Mouse (Mus musculus) liver, embryonic 12.5 days (tissue): ENCODE measurements around the gene Id3. TPM values are rescaled to one million over a fixed set of nuclear protein-coding genes. Genes with fewer than 3 reads are reported as not detected.

Experiments used
- ATAC-seq: fragments of 200-750 bp; cut with Nextera tagmentation; 2 replicates; pipeline ENCODE4 v1.8.0; 2017; ENCODE audit warnings: moderate number of reproducible peaks, mild to moderate bottlenecking, moderate library complexity
- H3K27ac ChIP-seq: fragments of 300-500 bp; sonication (generic); 2 replicates; pipeline ENCODE4 v1.5.1; 2016; ENCODE audit warnings: mild to moderate bottlenecking
- H3K27me3 ChIP-seq: fragments of 300-500 bp; sonication (generic); replicated peaks from 2 replicates; pipeline ENCODE4 v1.6.1; 2016; ENCODE audit warnings: mild to moderate bottlenecking, moderate library complexity
- H3K36me3 ChIP-seq: fragments of 300-500 bp; sonication (generic); 2 replicates; pipeline ENCODE4 v1.6.1; 2016; ENCODE audit warnings: mild to moderate bottlenecking, moderate library complexity
- H3K4me1 ChIP-seq: fragments of 300-500 bp; sonication (generic); 2 replicates; pipeline ENCODE4 v1.6.1; 2016
- H3K4me2 ChIP-seq: fragments of 300-500 bp; sonication (generic); 2 replicates; pipeline ENCODE4 v1.6.1; 2016; ENCODE audit warnings: mild to moderate bottlenecking, moderate library complexity
- H3K4me3 ChIP-seq: fragments of 300-500 bp; sonication (generic); 2 replicates; pipeline ENCODE4 v1.5.1; 2016; ENCODE audit warnings: mild to moderate bottlenecking, moderate library complexity
- H3K9ac ChIP-seq: fragments of 300-500 bp; sonication (generic); 2 replicates; pipeline ENCODE4 v1.6.1; 2016; ENCODE audit warnings: mild to moderate bottlenecking, moderate library complexity
- H3K9me3 ChIP-seq: fragments of 300-500 bp; sonication (generic); replicated peaks from 2 replicates; pipeline ENCODE4 v1.6.1; 2016; ENCODE audit warnings: mild to moderate bottlenecking, moderate library complexity
- WGBS: fragments of 180-500 bp; shearing (Covaris S2); methylation state at CpG from one replicate; pipeline ENCODE4 v1.1.7; 2016; ENCODE audit not compliant: insufficient replicate concordance; 5-methylcytosine and 5-hydroxymethylcytosine counted together
- polyA plus RNA-seq: library from polyadenylated mRNA; unstranded; fragments of >200 nt; fragmentation: Nextera tagmentation; extraction: Ambion mirVana; gene quantifications from 2 replicates; pipeline ENCODE4 v1.2.1, GENCODE M21; 2016

Id3 gene
- polyA plus RNA-seq, 1 experiment from 2014 or later, result 80.9 TPM

- 79% methylated on average over 8 of the region's 8 CpGs for WGBS
- Histone ChIP-seq H3K27ac (peak overlapping the region; percentile 93), H3K27me3 (no peaks in the 10 kb centered on the region), H3K9ac (peak overlapping the region; percentile 43; the same call in 1 of the 2 replicates), H3K36me3 (peaks cover 100% of the 10 kb centered on the region), H3K4me1 (peaks cover 87% of the 10 kb centered on the region), H3K4me2 (peak overlapping the region; percentile 26), H3K9me3 (no peaks in the 10 kb centered on the region), H3K4me3 (no peak overlapping the region)
- no peak for ATAC-seq
Measured at GRCm38 (mm10) chr4:136186315-136186714, 43.0 kb downstream of the Id3 start.

GRCm38 (mm10) chr4:136186739-136187472, 43.6 kb downstream of the Id3 start:
- H3K9me3 ChIP-seq, result no peaks in the 10 kb centered on the region
- no peak for ATAC-seq
- 80% methylated on average over 23 of the region's 23 CpGs for WGBS
- no peaks in the 10 kb centered on the region for H3K27me3 ChIP-seq
- no peak overlapping the region for H3K4me3 ChIP-seq
- H3K36me3 ChIP-seq, result peaks cover 100% of the 10 kb centered on the region
- H3K27ac ChIP-seq, result peak overlapping the region; percentile 93
- peak overlapping the region; percentile 43 for H3K9ac ChIP-seq
- peak overlapping the region; percentile 26 for H3K4me2 ChIP-seq
- peaks cover 87% of the 10 kb centered on the region for H3K4me1 ChIP-seq

- 65% methylated on average over 6 of the region's 6 CpGs for WGBS
- ATAC-seq, result peak; percentile 36; the same call in 1 of the 2 replicates
- Histone ChIP-seq H3K27ac (peak overlapping the region; percentile 93), H3K4me3 (peak overlapping the region; percentile 28), H3K36me3 (peaks cover 100% of the 10 kb centered on the region), H3K27me3 (no peaks in the 10 kb centered on the region), H3K4me1 (peaks cover 86% of the 10 kb centered on the region), H3K9ac (peak overlapping the region; percentile 72), H3K4me2 (peak overlapping the region; percentile 67), H3K9me3 (no peaks in the 10 kb centered on the region)
Measured at GRCm38 (mm10) chr4:136188973-136189737, 45.9 kb downstream of the Id3 start.

GRCm38 (mm10) chr4:136189912-136190311, 46.6 kb downstream of the Id3 start:
- peaks cover 100% of the 10 kb centered on the region for H3K36me3 ChIP-seq
- WGBS, result 40% methylated on average over 8 of the region's 8 CpGs
- ATAC-seq, result peak; percentile 99

GRCm38 (mm10) chr4:136193571-136193970, 50.3 kb downstream of the Id3 start:
- Histone ChIP-seq H3K27ac (peak overlapping the region; percentile 3; the same call in 1 of the 2 replicates), H3K27me3 (no peaks in the 10 kb centered on the region; the same call in 1 of the 2 replicates), H3K9ac (no peak overlapping the region), H3K36me3 (peaks cover 80% of the 10 kb centered on the region), H3K4me2 (no peak overlapping the region), H3K9me3 (no peaks in the 10 kb centered on the region), H3K4me1 (peaks cover 54% of the 10 kb centered on the region), H3K4me3 (no peak overlapping the region)
- ATAC-seq, result no peak
- 81% methylated on average over 3 of the region's 3 CpGs for WGBS

More at GRCm38 (mm10) chr4:136189912-136190311, 46.6 kb downstream of the Id3 start:
- H3K27me3 ChIP-seq, result no peaks in the 10 kb centered on the region
- peak overlapping the region; percentile 93 for H3K27ac ChIP-seq
- peak overlapping the region; percentile 28 for H3K4me3 ChIP-seq
- peaks cover 84% of the 10 kb centered on the region for H3K4me1 ChIP-seq
- H3K9me3 ChIP-seq, result no peaks in the 10 kb centered on the region
- H3K4me2 ChIP-seq, result peak overlapping the region; percentile 67
- peak overlapping the region; percentile 72 for H3K9ac ChIP-seq

- Histone ChIP-seq H3K4me2 (no peak overlapping the region), H3K27me3 (peaks cover under 1% of the 10 kb centered on the region; the same call in 1 of the 2 replicates), H3K27ac (peak overlapping the region; percentile 43; the same call in 1 of the 2 replicates), H3K9me3 (no peaks in the 10 kb centered on the region), H3K4me1 (peaks cover 46% of the 10 kb centered on the region), H3K36me3 (peaks cover 65% of the 10 kb centered on the region), H3K4me3 (no peak overlapping the region), H3K9ac (no peak overlapping the region)
- no peak for ATAC-seq
- WGBS, result 61% methylated on average over 7 of the region's 7 CpGs
Measured at GRCm38 (mm10) chr4:136195029-136195428, 51.7 kb downstream of the Id3 start.

Other genes starting within 250 kb of the Id3 start
- gene Cnr2, start 248.1 kb upstream of the Id3 start, polyA plus RNA-seq, result 3.9 and 4.3 TPM in 2 replicates
- 22.2 and 23.8 TPM in 2 replicates for gene Fuca1, start 222.8 kb upstream of the Id3 start, polyA plus RNA-seq
- gene Hmgcl, start 197.0 kb upstream of the Id3 start, polyA plus RNA-seq, result 67.4 and 71.1 TPM in 2 replicates
- 36.0 and 41.2 TPM in 2 replicates for gene Gale, start 179.8 kb upstream of the Id3 start, polyA plus RNA-seq
- 59.5 and 61.7 TPM in 2 replicates for gene Lypla2, start 170.9 kb upstream of the Id3 start, polyA plus RNA-seq
- 115 and 121 TPM in 2 replicates for gene Pithd1, start 156.2 kb upstream of the Id3 start, polyA plus RNA-seq
- gene Eloa, start 121.7 kb upstream of the Id3 start, polyA plus RNA-seq, result 38.2 and 39.4 TPM in 2 replicates
- 350 and 362 TPM in 2 replicates for gene Rpl11, start 90.1 kb upstream of the Id3 start, polyA plus RNA-seq
- gene E2f2, start 28.9 kb downstream of the Id3 start, polyA plus RNA-seq, result 63.4 and 69.1 TPM in 2 replicates
- gene Asap3, start 62.9 kb downstream of the Id3 start, polyA plus RNA-seq, result 1.5 and 1.9 TPM in 2 replicates
- 9.8 and 11.1 TPM in 2 replicates for gene Tcea3, start 104.2 kb downstream of the Id3 start, polyA plus RNA-seq
- 5.5 and 5.7 TPM in 2 replicates for gene Zfp46, start 141.2 kb downstream of the Id3 start, polyA plus RNA-seq
- gene Hnrnpr, start 167.4 kb downstream of the Id3 start, polyA plus RNA-seq, result 84.7 and 87.9 TPM in 2 replicates